Mouse (Mus musculus) B cell, adult 2 months (primary cell): Measurements from ENCODE around the gene Gm11992.

ENCODE experiments used
- DNase-seq, 2 experiments: peaks; one replicate each; pipeline ENCODE4 v3.0.0; 2022

The Gm11992 gene

GRCm38 (mm10) chr11:9116121-9116520, 67.7 kb downstream of the Gm11992 start:
- DNase-seq = no peak

GRCm38 (mm10) chr11:9116916-9117315, 68.5 kb downstream of the Gm11992 start:
- DNase-seq = no peak

GRCm38 (mm10) chr11:9117358-9118049, 69.1 kb downstream of the Gm11992 start:
- DNase-seq = no peak

GRCm38 (mm10) chr11:9118050-9118420, 69.6 kb downstream of the Gm11992 start, which contains the start of gene Upp1:
Gene Upp1 (plus strand): TSS chr11:9118103.
- DNase-seq = no peak

- no peak for DNase-seq
Observed at GRCm38 (mm10) chr11:9118421-9119121, 70.2 kb downstream of the Gm11992 start.
